Mouse (Mus musculus): ENCODE data around the gene Kif17.

Kif17 gene

GRCm38 (mm10) chr4:138342048-138342447 is 91.8 kb downstream of the Kif17 start:
- no peak for DNase-seq (ENCODE audit: low spot score)

GRCm38 (mm10) chr4:138342778-138343177 is 92.5 kb downstream of the Kif17 start:
- DNase-seq (ENCODE audit: low spot score), result no peak

- no peak for DNase-seq (ENCODE audit: low spot score)
Measured at GRCm38 (mm10) chr4:138343341-138343837, 93.2 kb downstream of the Kif17 start.

GRCm38 (mm10) chr4:138344891-138345545 is 94.8 kb downstream of the Kif17 start:
- no peak for DNase-seq (ENCODE audit: low spot score)

- DNase-seq (ENCODE audit: low spot score), result no peak
Measured at GRCm38 (mm10) chr4:138347280-138347679, 97.0 kb downstream of the Kif17 start.

- DNase-seq (ENCODE audit: low spot score), result no peak
Measured at GRCm38 (mm10) chr4:138348716-138349115, 98.5 kb downstream of the Kif17 start.
